Mouse (Mus musculus) thymus, adult 2 months (tissue): ENCODE measurements around the gene Hspbp1.

Experiments
- CTCF ChIP-seq: fragments of 200-500 bp; IDR thresholded peaks from 2 replicates; pipeline ENCODE4 v1.5.1; 2012; ENCODE audit warnings: mild to moderate bottlenecking, control low read depth, low read length, moderate library complexity, borderline replicate concordance; ENCODE audit not compliant: control insufficient read depth, poor library complexity, insufficient read depth; ENCODE audit errors: extremely low read depth
- POLR2A ChIP-seq: fragments of 200-500 bp; IDR thresholded peaks from 2 replicates; pipeline ENCODE4 v1.6.1; 2012; ENCODE audit warnings: mild to moderate bottlenecking, low read length, control low read depth, moderate library complexity; ENCODE audit not compliant: control insufficient read depth, poor library complexity, insufficient read depth; ENCODE audit errors: extremely low read depth

- TF ChIP-seq CTCF: no peak
- TF ChIP-seq POLR2A: no peak
Observed at GRCm38 (mm10) chr7:4658128-4658907, 26.6 kb downstream of the Hspbp1 start.
